Mouse (Mus musculus) thymus, adult 2 months (tissue): ENCODE measurements around the gene Plch2.

Source experiments
- CTCF ChIP-seq: fragments of 200-500 bp; IDR thresholded peaks from 2 replicates; pipeline ENCODE4 v1.5.1; 2012; ENCODE audit warnings: mild to moderate bottlenecking, control low read depth, low read length, moderate library complexity, borderline replicate concordance; ENCODE audit not compliant: control insufficient read depth, poor library complexity, insufficient read depth; ENCODE audit errors: extremely low read depth
- POLR2A ChIP-seq: fragments of 200-500 bp; IDR thresholded peaks from 2 replicates; pipeline ENCODE4 v1.6.1; 2012; ENCODE audit warnings: mild to moderate bottlenecking, low read length, control low read depth, moderate library complexity; ENCODE audit not compliant: control insufficient read depth, poor library complexity, insufficient read depth; ENCODE audit errors: extremely low read depth

GRCm38 (mm10) chr4:154963901-154964580 lies 92.5 kb downstream of the Plch2 start, which contains the start of gene Pank4:
- TF ChIP-seq CTCF (no peak), POLR2A (peak; percentile 80; the same call in 1 of the 2 replicates)
